Comparison of ENCODE assay signal across 11 mouse cellular contexts in the genomic region with DNA sequence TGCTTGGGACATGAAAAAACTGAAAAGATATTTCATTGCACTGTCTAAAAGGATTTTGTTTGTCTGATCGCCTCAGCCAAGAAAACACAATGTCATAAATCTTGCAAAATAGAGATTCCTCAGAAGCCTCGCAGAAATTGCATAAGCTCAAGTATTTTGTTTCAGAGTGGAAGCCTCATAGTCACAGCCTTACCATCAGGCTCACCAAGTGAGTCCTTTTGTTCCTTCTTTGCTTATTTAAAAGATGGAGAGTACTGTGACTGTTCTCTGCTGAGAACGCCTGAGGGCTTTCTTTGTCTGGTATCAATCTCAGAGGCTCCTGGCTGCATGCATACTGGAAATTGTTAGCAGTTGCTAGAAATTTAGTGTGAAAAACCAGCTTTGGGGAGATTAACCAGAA.
DNase-seq lines count a peak whose midpoint lies in the region; ATAC-seq lines count a peak whose summit lies in the region.
"Had no signal": no experiment of that assay in that cellular context is flagged by ENCODE, and none has a peak within 500 bp of the region (broad histone marks: within the 10 kb centered on the region; RNA-seq: fewer than 3 reads in every experiment).

No protein-coding gene starts in this region.

- no peak overlapping the region for H3K4me3 ChIP-seq in kidney, embryonic 15.5 days (replicated peaks)
- H3K4me3 ChIP-seq in limb, embryonic 10.5 days: no peak overlapping the region
- H3K4me3 ChIP-seq: heart, adult 2 months; stomach, embryonic 15.5 days had no signal

- H3K9ac ChIP-seq in kidney, embryonic 15.5 days: no peak overlapping the region
- H3K9ac ChIP-seq: stomach, embryonic 15.5 days had no signal

- H3K27me3 ChIP-seq in kidney, embryonic 15.5 days: no peaks in the 10 kb centered on the region
- no peaks in the 10 kb centered on the region for H3K27me3 ChIP-seq in limb, embryonic 10.5 days (ENCODE audit: low read depth, poor library complexity, severe bottlenecking)
- H3K27me3 ChIP-seq: stomach, embryonic 15.5 days had no signal

- DNase-seq in kidney, postnatal 25 days: no peak
- DNase-seq in 3T3-L1 (ENCODE audit: low read depth, low spot score): peak; percentile 55
- DNase-seq in NIH3T3 (ENCODE audit: low read depth): peak; percentile 74
- DNase-seq in limb, embryonic 10.5 days (ENCODE audit: low spot score): no peak
- DNase-seq in cerebellum, adult 9-11 months: no peak
- DNase-seq in urinary bladder, postnatal 14 days (ENCODE audit: low spot score): no peak
- DNase-seq: heart, adult 2 months had no signal

- 15% methylated on average over 3 of the region's 3 CpGs for whole genome bisulfite sequencing in kidney, embryonic 15.5 days
- 36% methylated on average over 3 of the region's 3 CpGs for WGBS in limb, embryonic 10.5 days

- H3K4me1 ChIP-seq in kidney, embryonic 15.5 days: peaks cover 8% of the 10 kb centered on the region
- peaks cover 26% of the 10 kb centered on the region for H3K4me1 ChIP-seq in limb, embryonic 10.5 days
- H3K4me1 ChIP-seq: stomach, embryonic 15.5 days had no signal

- no peaks in the 10 kb centered on the region for H3K36me3 ChIP-seq in kidney, embryonic 15.5 days
- H3K36me3 ChIP-seq in limb, embryonic 10.5 days: no peaks in the 10 kb centered on the region
- H3K36me3 ChIP-seq: stomach, embryonic 15.5 days had no signal

- H3K9me3 ChIP-seq in kidney, embryonic 15.5 days (replicated peaks): no peaks in the 10 kb centered on the region
- H3K9me3 ChIP-seq in limb, embryonic 10.5 days (replicated peaks): no peaks in the 10 kb centered on the region
- H3K9me3 ChIP-seq: stomach, embryonic 15.5 days had no signal

- H3K4me2 ChIP-seq in kidney, embryonic 15.5 days: no peak overlapping the region
- H3K4me2 ChIP-seq: stomach, embryonic 15.5 days had no signal

- peak overlapping the region; percentile 18 for H3K27ac ChIP-seq in kidney, embryonic 15.5 days
- peak overlapping the region; percentile 61 for H3K27ac ChIP-seq in limb, embryonic 10.5 days
- H3K27ac ChIP-seq: heart, adult 2 months; stomach, embryonic 15.5 days had no signal

- ATAC-seq in kidney, embryonic 15.5 days (replicated peaks; ENCODE audit: low FRiP score): 0 out of 2 replicates have a peak, but pooled peaks have one; percentile 43
- no peak for ATAC-seq in megakaryocyte progenitor cell, adult 5-6 weeks (replicated peaks; ENCODE audit: poor library complexity)
- ATAC-seq: hindbrain, embryonic 16.5 days had no signal

Comparison
In these comparisons a context has a peak if more than half of its experiments do, and no peak if none do; other contexts are left out.
1. DNase-seq: peak in 3T3-L1 (single experiment) and NIH3T3 (single experiment); none in kidney, postnatal 25 days (0 of 2), limb, embryonic 10.5 days (single experiment), cerebellum, adult 9-11 months (single experiment) and urinary bladder, postnatal 14 days (single experiment).